Mouse (Mus musculus) embryonic facial prominence, embryonic 15.5 days (tissue): ENCODE results near the gene Serping1. TPM values are rescaled to one million over a fixed set of nuclear protein-coding genes. Genes with fewer than 3 reads are reported as not detected.
A peak's percentile ranks its signal among the peaks of the same experiment; 100 is the strongest.
"Not testable (repeated sequence)": the region's sequence is repeated elsewhere in the genome, so short reads cannot be mapped to it uniquely, and the experiment has no call there.

Experiments used
- ATAC-seq: fragments of 200-750 bp; cut with Nextera tagmentation; 2 replicates; pipeline ENCODE4 v1.8.0; 2017; ENCODE audit warnings: low read depth, moderate TSS enrichment; ENCODE audit not compliant: insufficient number of reproducible peaks, low FRiP score, low TSS enrichment
- H3K27ac ChIP-seq: fragments of 300-500 bp; sonication (generic); replicated peaks from 2 replicates; pipeline ENCODE4 v1.5.1; 2015; ENCODE audit warnings: mild to moderate bottlenecking, inconsistent platforms
- H3K27me3 ChIP-seq: fragments of 300-500 bp; sonication (generic); 2 replicates; pipeline ENCODE4 v1.6.1; 2015; ENCODE audit warnings: inconsistent platforms
- H3K36me3 ChIP-seq: fragments of 300-500 bp; sonication (generic); 2 replicates; pipeline ENCODE4 v1.6.1; 2015; ENCODE audit warnings: mild to moderate bottlenecking, inconsistent platforms
- H3K4me1 ChIP-seq: fragments of 300-500 bp; sonication (generic); 2 replicates; pipeline ENCODE4 v1.6.1; 2015; ENCODE audit warnings: inconsistent platforms
- H3K4me2 ChIP-seq: fragments of 300-500 bp; sonication (generic); replicated peaks from 2 replicates; pipeline ENCODE4 v1.6.1; 2015; ENCODE audit warnings: mild to moderate bottlenecking, inconsistent platforms
- H3K4me3 ChIP-seq: fragments of 300-500 bp; sonication (generic); replicated peaks from 2 replicates; pipeline ENCODE4 v1.5.1; 2015; ENCODE audit warnings: mild to moderate bottlenecking, inconsistent platforms
- H3K9ac ChIP-seq: fragments of 300-500 bp; sonication (generic); 2 replicates; pipeline ENCODE4 v1.6.1; 2015; ENCODE audit warnings: inconsistent platforms
- H3K9me3 ChIP-seq: fragments of 300-500 bp; sonication (generic); replicated peaks from 2 replicates; pipeline ENCODE4 v1.6.1; 2016; ENCODE audit warnings: inconsistent platforms
- WGBS: fragments of 180-500 bp; shearing (Covaris S2); methylation state at CpG from one replicate; pipeline ENCODE4 v1.1.7; 2015; 5-methylcytosine and 5-hydroxymethylcytosine counted together
- polyA plus RNA-seq: library from polyadenylated mRNA; unstranded; fragments of >200 nt; fragmentation: Nextera tagmentation; extraction: Ambion mirVana; gene quantifications from 2 replicates; pipeline ENCODE4 v1.2.1, GENCODE M21; 2015

Gene Serping1
- polyA plus RNA-seq = 40.0 and 48.0 TPM in 2 replicates

- Histone ChIP-seq H3K36me3 (no peaks in the 10 kb centered on the region), H3K4me2 (peak within 1 kb of the TSS; percentile 50), H3K27ac (peak within 1 kb of the TSS; percentile 34; the same call in 1 of the 2 replicates), H3K4me1 (peaks cover 10% of the 10 kb centered on the region), H3K4me3 (peak within 1 kb of the TSS; percentile 37), H3K9me3 (no peaks in the 10 kb centered on the region), H3K9ac (peak within 1 kb of the TSS; percentile 10; the same call in 1 of the 2 replicates), H3K27me3 (no peaks in the 10 kb centered on the region)
- 64% methylated on average over 9 of the region's 9 CpGs for WGBS
- ATAC-seq = no peak
These were observed at the start of gene Serping1 for GRCm38 (mm10) chr2:84775241-84775640. Gene Serping1, minus strand, starts transcription at chr2:84775444.

DNA sequence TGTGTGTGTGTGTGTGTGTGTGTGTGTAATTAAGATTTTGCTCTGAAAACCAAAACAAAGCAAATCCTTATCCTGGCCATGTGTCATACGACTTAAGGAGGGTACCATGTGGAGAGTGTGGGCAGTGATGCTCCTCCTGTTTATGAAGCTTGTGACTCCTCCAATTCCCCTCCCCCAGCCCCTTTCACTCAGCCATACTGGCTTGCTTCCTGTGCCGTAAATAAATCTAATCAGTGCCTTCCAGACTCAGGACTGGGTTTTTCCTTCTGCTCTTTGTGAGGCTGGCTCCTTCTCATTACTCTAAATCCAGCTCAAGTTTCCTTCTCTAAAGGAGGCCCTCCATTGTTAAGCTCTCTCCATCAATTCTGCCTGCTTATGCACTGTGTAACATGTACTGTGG, 48.0 kb upstream of the Serping1 start:
- Histone ChIP-seq H3K4me2 (no peak overlapping the region), H3K9me3 (no peaks in the 10 kb centered on the region), H3K4me3 (no peak overlapping the region), H3K27ac (no peak overlapping the region), H3K4me1 (peaks cover 12% of the 10 kb centered on the region), H3K27me3 (0 out of 2 replicates have a peak, but pooled peaks cover 3% of the 10 kb centered on the region), H3K9ac (no peak overlapping the region), H3K36me3 (no peaks in the 10 kb centered on the region)
- 30% methylated on average over 2 of the region's 2 CpGs for WGBS
- ATAC-seq = no peak

DNA sequence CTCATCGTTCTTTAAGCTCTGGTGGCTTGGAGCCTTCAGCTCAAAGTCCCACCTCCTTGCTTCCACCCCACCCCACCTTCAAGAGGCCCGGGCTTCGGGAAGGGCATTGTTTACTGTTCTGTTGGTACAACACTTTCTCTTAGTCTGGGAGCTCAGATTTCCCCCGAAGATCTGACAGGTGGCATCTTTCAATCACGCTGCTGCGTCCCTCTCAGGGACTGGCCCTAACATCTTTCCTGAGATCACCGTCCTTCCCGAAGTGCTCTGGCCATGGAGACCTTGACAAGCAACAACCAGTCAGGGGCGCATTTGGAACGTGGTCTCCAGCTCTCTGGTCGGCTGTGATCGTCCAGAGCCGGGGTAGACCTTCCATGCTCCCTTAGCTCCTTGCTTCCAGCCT, 47.3 kb upstream of the Serping1 start, which contains the start of gene Smtnl1:
TSS of gene Smtnl1 (minus strand) at position 101 of the 400 bp plus-strand sequence.
- Histone ChIP-seq H3K27ac (no peak within 1 kb of the TSS), H3K9me3 (no peaks in the 10 kb centered on the region), H3K4me2 (no peak within 1 kb of the TSS), H3K27me3 (0 out of 2 replicates have a peak, but pooled peaks cover 3% of the 10 kb centered on the region), H3K4me1 (peaks cover 5% of the 10 kb centered on the region), H3K36me3 (no peaks in the 10 kb centered on the region), H3K9ac (no peak within 1 kb of the TSS), H3K4me3 (no peak within 1 kb of the TSS)
- 59% methylated on average over 13 of the region's 13 CpGs for WGBS
- ATAC-seq = no peak

- Histone ChIP-seq H3K36me3 (no peaks in the 10 kb centered on the region), H3K4me3 (no peak overlapping the region), H3K27me3 (0 out of 2 replicates have a peak, but pooled peaks cover 3% of the 10 kb centered on the region), H3K9ac (no peak overlapping the region), H3K27ac (no peak overlapping the region), H3K9me3 (no peaks in the 10 kb centered on the region), H3K4me1 (no peaks in the 10 kb centered on the region), H3K4me2 (no peak overlapping the region)
- 44% methylated on average over 3 of the region's 3 CpGs for WGBS
- ATAC-seq = no peak
These were observed 44.6 kb upstream of the Serping1 start for GRCm38 (mm10) chr2:84819861-84820260.

- Histone ChIP-seq H3K27ac (no peak overlapping the region), H3K4me1 (peaks cover 9% of the 10 kb centered on the region), H3K36me3 (no peaks in the 10 kb centered on the region), H3K9me3 (no peaks in the 10 kb centered on the region), H3K4me3 (no peak overlapping the region), H3K4me2 (no peak overlapping the region), H3K27me3 (no peaks in the 10 kb centered on the region), H3K9ac (no peak overlapping the region)
- no peak for ATAC-seq
- WGBS = 70% methylated on average over 6 of the region's 6 CpGs
These were observed 37.4 kb upstream of the Serping1 start for GRCm38 (mm10) chr2:84812676-84813075.

DNA sequence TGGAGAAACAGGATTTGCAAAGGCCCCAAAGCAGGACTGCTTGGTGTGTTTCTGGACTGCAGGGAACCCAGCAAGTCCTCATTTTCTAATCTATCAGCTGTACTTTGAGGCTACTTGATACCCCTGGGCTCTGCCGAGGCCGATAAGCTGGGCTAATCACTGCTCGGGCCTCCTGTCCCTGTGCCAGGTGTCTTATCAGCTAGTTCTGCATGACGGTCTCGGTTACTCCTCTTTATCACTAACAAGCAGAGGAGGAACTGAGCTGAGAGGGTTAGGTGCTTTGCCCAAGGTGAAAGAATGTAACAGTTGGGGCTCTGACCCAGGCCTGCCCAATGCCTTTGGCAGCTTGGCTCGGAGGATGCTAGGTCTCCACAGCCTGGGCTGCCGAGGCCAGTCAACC, 36.6 kb upstream of the Serping1 start:
- H3K4me2 ChIP-seq = no peak overlapping the region
- H3K27me3 ChIP-seq = no peaks in the 10 kb centered on the region
- no peak overlapping the region for H3K9ac ChIP-seq
- ATAC-seq = no peak
- no peaks in the 10 kb centered on the region for H3K36me3 ChIP-seq
- 75% methylated on average over 7 of the region's 7 CpGs for WGBS
- H3K9me3 ChIP-seq = no peaks in the 10 kb centered on the region
- no peak overlapping the region for H3K4me3 ChIP-seq
- no peak overlapping the region for H3K27ac ChIP-seq
- H3K4me1 ChIP-seq = peaks cover 9% of the 10 kb centered on the region

GRCm38 (mm10) chr2:84810886-84811577, 35.8 kb upstream of the Serping1 start:
- Histone ChIP-seq H3K27ac (no peak overlapping the region), H3K9me3 (no peaks in the 10 kb centered on the region), H3K4me1 (peaks cover 9% of the 10 kb centered on the region), H3K9ac (no peak overlapping the region), H3K27me3 (no peaks in the 10 kb centered on the region), H3K4me3 (peak overlapping the region; percentile 33), H3K36me3 (no peaks in the 10 kb centered on the region), H3K4me2 (peak overlapping the region; percentile 60)
- ATAC-seq = peak; percentile 56
- 30% methylated on average over 26 of the region's 26 CpGs for WGBS

GRCm38 (mm10) chr2:84810526-84810885, 35.3 kb upstream of the Serping1 start:
- H3K27me3 ChIP-seq = no peaks in the 10 kb centered on the region
- WGBS = 72% methylated on average over 6 of the region's 6 CpGs
- peaks cover 9% of the 10 kb centered on the region for H3K4me1 ChIP-seq
- ATAC-seq = no peak
- H3K27ac ChIP-seq = no peak overlapping the region
- H3K9me3 ChIP-seq = no peaks in the 10 kb centered on the region
- H3K36me3 ChIP-seq = no peaks in the 10 kb centered on the region
- no peak overlapping the region for H3K9ac ChIP-seq
- H3K4me2 ChIP-seq = peak overlapping the region; percentile 60
- peak overlapping the region; percentile 33; the same call in 1 of the 2 replicates for H3K4me3 ChIP-seq

DNA sequence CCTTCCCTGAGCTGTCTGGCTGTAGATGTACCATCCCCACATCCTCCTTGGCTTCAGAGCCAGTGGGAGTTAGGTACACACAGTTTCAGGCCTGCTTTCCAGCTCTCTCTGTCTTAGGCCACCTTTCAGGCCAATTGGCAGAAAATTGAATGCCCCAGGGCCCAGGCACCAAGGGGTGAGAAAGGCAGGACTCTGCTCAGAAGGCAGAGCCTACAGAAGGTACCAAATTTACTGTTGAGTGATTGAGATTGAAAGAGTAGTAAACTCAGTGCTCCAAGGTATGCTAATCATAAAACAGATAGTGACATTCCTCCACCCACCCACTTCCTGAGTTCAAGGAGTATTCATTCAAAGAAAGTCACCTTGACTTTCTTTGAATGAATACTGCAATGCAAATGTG, 34.1 kb upstream of the Serping1 start:
- no peak overlapping the region for H3K4me3 ChIP-seq
- H3K4me1 ChIP-seq = peaks cover 9% of the 10 kb centered on the region
- no peak overlapping the region for H3K27ac ChIP-seq
- no peaks in the 10 kb centered on the region for H3K36me3 ChIP-seq
- no peaks in the 10 kb centered on the region for H3K27me3 ChIP-seq
- no peaks in the 10 kb centered on the region for H3K9me3 ChIP-seq
- H3K4me2 ChIP-seq = no peak overlapping the region
- ATAC-seq = no peak
- no peak overlapping the region for H3K9ac ChIP-seq

DNA sequence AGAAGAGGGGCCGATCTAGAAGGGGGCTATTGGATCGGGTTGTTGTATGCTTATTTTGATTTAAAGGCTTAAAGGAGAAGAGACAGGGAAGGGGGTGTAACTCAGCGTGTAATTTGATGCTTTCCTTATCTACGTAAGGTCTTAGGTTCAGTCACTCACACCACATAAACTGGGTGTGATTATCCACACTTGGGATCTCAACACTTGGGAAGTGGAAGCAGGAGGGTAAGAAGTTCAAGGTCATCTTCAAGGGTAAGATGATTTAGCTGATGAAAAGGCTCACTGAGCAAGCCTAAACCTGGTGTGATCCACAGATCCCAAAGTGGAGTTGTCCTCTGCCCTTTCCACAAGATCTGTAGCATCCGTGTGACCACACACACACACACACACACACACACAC, 31.3 kb upstream of the Serping1 start:
- no peaks in the 10 kb centered on the region for H3K27me3 ChIP-seq
- no peak for ATAC-seq
- no peak overlapping the region for H3K4me3 ChIP-seq
- no peak overlapping the region for H3K4me2 ChIP-seq
- H3K36me3 ChIP-seq = no peaks in the 10 kb centered on the region
- no peak overlapping the region for H3K9ac ChIP-seq
- 65% methylated on average over 5 of the region's 5 CpGs for WGBS
- no peaks in the 10 kb centered on the region for H3K9me3 ChIP-seq
- no peak overlapping the region for H3K27ac ChIP-seq
- H3K4me1 ChIP-seq = peaks cover 9% of the 10 kb centered on the region

DNA sequence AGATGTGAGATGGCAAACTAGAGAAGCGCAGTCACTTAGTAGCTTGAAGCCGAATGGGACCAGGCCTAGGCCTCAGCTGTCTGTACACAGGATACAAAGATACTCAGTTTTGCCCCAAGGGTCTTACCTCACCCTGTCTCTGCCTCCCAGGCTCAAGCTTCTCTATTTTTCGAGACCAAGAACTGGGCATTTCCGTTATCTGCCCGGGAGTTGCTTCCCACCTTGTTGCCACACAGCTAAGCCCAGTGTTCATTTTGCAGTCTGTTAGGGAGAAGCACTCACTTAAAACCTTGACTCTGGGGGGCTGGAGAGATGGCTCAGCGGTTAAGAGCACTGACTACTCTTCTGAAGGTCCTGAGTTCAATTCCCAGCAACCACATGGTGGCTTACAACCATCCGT, 28.7 kb upstream of the Serping1 start:
- no peak overlapping the region for H3K27ac ChIP-seq

GRCm38 (mm10) chr2:84801223-84801622, 26.0 kb upstream of the Serping1 start:
- not testable (repeated sequence) for H3K4me3 ChIP-seq
- WGBS = 76% methylated on average over 5 of the region's 5 CpGs

More for the DNA sequence above, 28.7 kb upstream of the Serping1 start:
- no peaks in the 10 kb centered on the region for H3K36me3 ChIP-seq
- no peak overlapping the region for H3K9ac ChIP-seq
- no peak overlapping the region for H3K4me2 ChIP-seq
- no peaks in the 10 kb centered on the region for H3K9me3 ChIP-seq
- WGBS = 89% methylated on average over 7 of the region's 7 CpGs
- no peaks in the 10 kb centered on the region for H3K27me3 ChIP-seq
- ATAC-seq = no peak
- peaks cover 4% of the 10 kb centered on the region; the same call in 1 of the 2 replicates for H3K4me1 ChIP-seq
- no peak overlapping the region for H3K4me3 ChIP-seq

More at GRCm38 (mm10) chr2:84801223-84801622, 26.0 kb upstream of the Serping1 start:
- not testable (repeated sequence) for H3K27me3 ChIP-seq, H3K36me3 ChIP-seq, H3K9me3 ChIP-seq, ATAC-seq, H3K9ac ChIP-seq, H3K4me1 ChIP-seq, H3K27ac ChIP-seq, H3K4me2 ChIP-seq
